Mouse (Mus musculus) liver, embryonic 14.5 days (tissue): ENCODE measurements around the gene Glp2r. TPM values are rescaled to one million over a fixed set of nuclear protein-coding genes. Genes with fewer than 3 reads are reported as not detected.
A peak's percentile ranks its signal among the peaks of the same experiment; 100 is the strongest.

Source experiments
- ATAC-seq: fragments of 200-750 bp; cut with Nextera tagmentation; 2 replicates; pipeline ENCODE4 v1.8.0; 2017; ENCODE audit warnings: moderate number of reproducible peaks, mild to moderate bottlenecking, moderate library complexity; ENCODE audit not compliant: insufficient read depth
- DNase-seq, 3 experiments: peaks; one replicate each; pipeline ENCODE4 v3.0.0-alpha.2; 2012 to 2013; ENCODE audit warnings: low read depth in 3 of 3, low spot score in 3 of 3
- H3K27ac ChIP-seq: fragments of 300-500 bp; sonication (generic); 2 replicates; pipeline ENCODE4 v1.5.1; 2014; ENCODE audit warnings: moderate library complexity, mild to moderate bottlenecking, control low read depth, inconsistent platforms
- H3K27me3 ChIP-seq: fragments of 300-500 bp; sonication (generic); 2 replicates; pipeline ENCODE4 v1.6.1; 2014; ENCODE audit warnings: mild to moderate bottlenecking, low read length, moderate library complexity; ENCODE audit not compliant: control insufficient read depth, insufficient read depth
- H3K36me3 ChIP-seq: fragments of 300-500 bp; sonication (generic); replicated peaks from 2 replicates; pipeline ENCODE4 v1.6.1; 2014; ENCODE audit warnings: low read depth; ENCODE audit not compliant: control insufficient read depth, insufficient read depth
- H3K4me1 ChIP-seq, 2 experiments: fragments of 200-500 bp in 1 of 2; fragments of 300-500 bp in 1 of 2; sonication (generic) in 1 of 2; replicated peaks; 2 replicates each; pipeline ENCODE4 v1.6.1; 2012 to 2014; ENCODE audit warnings: antibody characterized with exemption in 1 of 2, inconsistent platforms in 1 of 2, low read length in 1 of 2; ENCODE audit not compliant: control insufficient read depth in 2 of 2, insufficient read depth in 2 of 2
- H3K4me2 ChIP-seq: fragments of 300-500 bp; sonication (generic); 2 replicates; pipeline ENCODE4 v1.6.1; 2014; ENCODE audit warnings: low read depth, mild to moderate bottlenecking, control low read depth, moderate library complexity
- H3K4me3 ChIP-seq, 2 experiments: fragments of 200-500 bp in 1 of 2; fragments of 300-500 bp in 1 of 2; sonication (generic) in 1 of 2; 2 replicates each; pipeline ENCODE4 v1.5.1; 2012 to 2014; ENCODE audit warnings: low read depth in 2 of 2, low read length in 2 of 2, mild to moderate bottlenecking in 2 of 2, control low read depth in 1 of 2, inconsistent platforms in 1 of 2, moderate library complexity in 1 of 2; ENCODE audit not compliant: insufficient read depth in 1 of 2
- H3K9ac ChIP-seq: fragments of 300-500 bp; sonication (generic); replicated peaks from 2 replicates; pipeline ENCODE4 v1.6.1; 2014; ENCODE audit warnings: mild to moderate bottlenecking, control low read depth, moderate library complexity
- H3K9me3 ChIP-seq: fragments of 300-500 bp; sonication (generic); 2 replicates; pipeline ENCODE4 v1.6.1; 2016; ENCODE audit warnings: low read length, mixed read lengths; ENCODE audit not compliant: control insufficient read depth
- CTCF ChIP-seq: IDR thresholded peaks from 2 replicates; pipeline ENCODE4 v1.5.1; 2016; ENCODE audit warnings: antibody characterized with exemption, low read depth, control low read depth
- EP300 ChIP-seq: IDR thresholded peaks from 2 replicates; pipeline ENCODE4 v1.6.1; 2016; ENCODE audit warnings: antibody characterized with exemption, low read depth
- WGBS: fragments of 180-500 bp; shearing (Covaris S2); extraction: QIAGEN DNeasy Blood & Tissue Kit; methylation state at CpG from one replicate; pipeline ENCODE4 v1.1.7; 2014; ENCODE audit not compliant: insufficient replicate concordance; 5-methylcytosine and 5-hydroxymethylcytosine counted together
- polyA plus RNA-seq, 2 experiments: library from polyadenylated mRNA; depleted of rRNA in 1 of 2; stranded (reverse) in 1 of 2; unstranded in 1 of 2; fragments of >200 nt; fragmentation: Nextera tagmentation in 1 of 2; extraction: Ambion mirVana in 1 of 2; gene quantifications; 2 replicates each; pipeline versions ENCODE4 v1.2.1 to v1.2.3; 2012 to 2014

The Glp2r gene
- 0.15 and 0.21 TPM in 2 replicates for polyA plus RNA-seq (2012; rRNA removed)
- 0.20 and 0.30 TPM in 2 replicates for polyA plus RNA-seq (2014; fragmentation: Nextera tagmentation; extraction: Ambion mirVana)

DNA sequence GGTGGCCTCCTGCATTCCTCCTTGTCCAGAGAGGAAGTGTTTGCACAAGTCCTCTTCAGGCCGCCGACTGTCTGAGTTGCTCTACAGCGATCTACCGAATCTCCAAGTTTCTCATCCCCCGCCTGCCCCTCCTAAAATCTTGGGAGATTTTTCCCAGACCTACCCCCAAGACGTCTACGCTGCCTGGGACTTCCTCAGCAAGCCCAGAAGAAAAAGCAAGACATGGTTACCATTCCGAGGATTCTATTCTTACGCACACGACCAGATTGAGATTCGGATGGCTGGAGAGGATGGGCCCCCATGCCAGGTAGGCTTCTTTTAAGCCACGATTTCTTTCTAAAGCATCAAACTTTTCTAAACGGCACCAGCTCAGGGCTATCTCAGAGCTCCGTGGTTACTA lies at the start of gene Glp2r:
Gene Glp2r (minus strand): TSS at position 101 of the 400 bp plus-strand sequence.
- Histone ChIP-seq H3K9me3 (no peaks in the 10 kb centered on the region), H3K4me3 (no peak within 1 kb of the TSS), H3K27ac (no peak within 1 kb of the TSS), H3K27me3 (no peaks in the 10 kb centered on the region), H3K36me3 (no peaks in the 10 kb centered on the region), H3K4me1 (no peaks in the 10 kb centered on the region), H3K9ac (no peak within 1 kb of the TSS), H3K4me2 (no peak within 1 kb of the TSS)
- WGBS, result 60% methylated on average over 14 of the region's 14 CpGs
- ATAC-seq (no peak), DNase-seq (no peak)
- TF ChIP-seq EP300 (no peak), CTCF (no peak)

- H3K4me2 ChIP-seq, result no peak overlapping the region
- no peak for ATAC-seq
- H3K4me3 ChIP-seq, result no peak overlapping the region
- no peaks in the 10 kb centered on the region for H3K27me3 ChIP-seq
- DNase-seq, result no peak
- WGBS, result 21% methylated on average over 4 of the region's 4 CpGs
- no peak overlapping the region for H3K9ac ChIP-seq
- TF ChIP-seq EP300, result no peak
- TF ChIP-seq CTCF, result peak; percentile 58
- no peaks in the 10 kb centered on the region for H3K36me3 ChIP-seq
- no peak overlapping the region for H3K27ac ChIP-seq
- H3K4me1 ChIP-seq, result no peaks in the 10 kb centered on the region
- no peaks in the 10 kb centered on the region for H3K9me3 ChIP-seq
Measured at GRCm38 (mm10) chr11:67820221-67820620, 49.3 kb upstream of the Glp2r start.

GRCm38 (mm10) chr11:67819604-67820003 lies 48.7 kb upstream of the Glp2r start:
- no peak overlapping the region for H3K4me3 ChIP-seq
- H3K9me3 ChIP-seq, result no peaks in the 10 kb centered on the region
- no peak overlapping the region for H3K27ac ChIP-seq
- DNase-seq (no peak), ATAC-seq (no peak)
- 11% methylated on average over 5 of the region's 5 CpGs for WGBS
- no peaks in the 10 kb centered on the region for H3K36me3 ChIP-seq
- no peaks in the 10 kb centered on the region for H3K27me3 ChIP-seq
- no peak overlapping the region for H3K4me2 ChIP-seq
- no peak overlapping the region for H3K9ac ChIP-seq
- TF ChIP-seq EP300 (no peak), CTCF (peak; percentile 37; the same call in 1 of the 2 replicates)
- no peaks in the 10 kb centered on the region for H3K4me1 ChIP-seq

GRCm38 (mm10) chr11:67811535-67811934 lies 40.6 kb upstream of the Glp2r start:
- Histone ChIP-seq H3K27ac (no peak overlapping the region), H3K27me3 (no peaks in the 10 kb centered on the region), H3K4me2 (no peak overlapping the region), H3K9me3 (no peaks in the 10 kb centered on the region), H3K9ac (no peak overlapping the region), H3K4me3 (no peak overlapping the region), H3K4me1 (no peaks in the 10 kb centered on the region), H3K36me3 (no peaks in the 10 kb centered on the region)
- ATAC-seq (no peak), DNase-seq (no peak)
- 48% methylated on average over 6 of the region's 6 CpGs for WGBS
- TF ChIP-seq EP300 (no peak), CTCF (no peak)

DNA sequence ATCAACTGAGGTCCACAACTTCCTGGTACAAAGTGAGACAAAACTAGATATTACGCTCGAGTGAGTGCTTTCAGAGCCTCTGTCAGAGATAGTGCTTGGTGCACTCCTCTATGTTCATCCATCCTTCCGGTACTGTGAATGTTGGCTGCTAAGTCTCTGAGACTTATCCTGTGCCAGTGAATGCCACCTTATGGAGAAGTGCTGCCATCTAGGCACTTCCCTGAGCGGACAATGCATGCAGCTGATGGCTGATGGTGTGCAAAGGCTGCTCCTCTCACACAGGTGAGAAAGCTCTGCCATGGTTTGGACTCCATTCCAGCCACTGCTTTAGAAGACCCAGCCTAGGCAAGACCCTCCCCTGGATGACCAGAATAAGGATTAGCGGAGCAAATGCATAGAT lies 37.1 kb upstream of the Glp2r start:
- Histone ChIP-seq H3K9ac (no peak overlapping the region), H3K4me3 (no peak overlapping the region), H3K9me3 (no peaks in the 10 kb centered on the region), H3K27ac (no peak overlapping the region), H3K4me2 (no peak overlapping the region), H3K4me1 (no peaks in the 10 kb centered on the region), H3K27me3 (no peaks in the 10 kb centered on the region), H3K36me3 (no peaks in the 10 kb centered on the region)
- WGBS, result 48% methylated on average over 5 of the region's 5 CpGs
- ATAC-seq, result no peak
- TF ChIP-seq CTCF (no peak), EP300 (no peak)
- no peak for DNase-seq
